Mouse (Mus musculus) mouse trophoblast stem cell (cell line): ENCODE data around the gene Utp4.
"Not testable (repeated sequence)": the region's sequence is repeated elsewhere in the genome, so short reads cannot be mapped to it uniquely, and the experiment has no call there.

Experiments
- in situ Hi-C, 2 experiments: fragments of 300-500 bp; cut with MseI, MboI; formaldehyde crosslinking; loops; 2 replicates in 1 of 2; 3 replicates in 1 of 2; pipeline ENCODE4 v1.15.1; 2025

The Utp4 gene

DNA sequence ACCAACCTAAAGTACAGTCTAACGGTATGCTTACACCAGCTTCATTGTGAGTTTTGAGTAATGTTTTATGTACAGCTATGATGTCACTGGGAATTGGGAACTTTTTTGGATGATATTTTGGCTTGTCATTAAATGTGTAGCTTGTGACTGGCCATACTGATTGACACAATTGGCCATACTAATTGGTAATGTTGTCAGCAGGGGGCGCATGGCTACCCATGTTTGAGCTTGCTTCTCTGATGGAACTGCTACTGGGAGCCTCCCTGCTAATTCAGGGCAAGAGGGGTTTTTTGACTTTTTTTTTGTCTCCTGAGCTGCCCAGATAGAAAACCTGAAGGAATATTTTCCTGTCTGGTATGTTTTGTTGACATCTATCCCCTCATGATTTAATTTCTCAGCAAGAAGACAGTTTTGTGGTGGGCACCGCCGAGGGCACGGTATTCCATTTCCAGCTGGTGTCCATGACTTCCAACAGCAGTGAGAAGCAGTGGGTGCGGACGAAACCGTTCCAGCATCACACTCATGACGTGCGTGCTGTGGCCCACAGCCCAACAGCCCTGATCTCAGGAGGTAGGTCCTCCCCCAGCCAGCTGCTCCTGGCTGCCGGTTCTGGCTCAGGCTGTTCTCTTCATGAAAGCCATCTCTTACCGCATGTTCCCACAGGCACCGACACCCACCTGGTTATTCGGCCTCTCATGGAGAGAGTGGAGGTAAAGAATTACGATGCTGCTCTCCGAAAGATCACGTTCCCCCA, 12.5 kb downstream of the Utp4 start:
- in situ Hi-C loops, result no loop called here

GRCm38 (mm10) chr8:106906635-106907034, 13.2 kb downstream of the Utp4 start:
- in situ Hi-C loops, result no loop called here

DNA sequence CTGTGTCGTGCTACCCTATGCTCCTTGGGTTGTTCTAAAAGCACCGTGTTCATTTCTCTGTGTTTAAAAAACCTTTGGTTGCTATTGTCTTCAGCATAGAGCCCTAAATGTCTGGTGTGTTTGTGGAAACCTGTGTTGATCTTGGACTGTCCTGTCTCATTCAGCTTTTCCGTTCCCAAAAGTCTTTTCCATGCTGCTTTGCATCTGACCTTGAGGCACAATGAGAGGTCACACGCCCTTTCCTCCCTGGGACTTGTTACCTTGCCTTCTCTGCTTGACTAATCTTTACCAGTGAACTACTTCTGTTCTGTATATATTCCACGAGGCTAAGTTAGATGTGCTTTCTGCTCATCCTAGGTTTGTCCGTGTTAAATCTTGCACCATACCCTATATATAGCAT, 14.0 kb downstream of the Utp4 start:
- in situ Hi-C loops, result no loop called here

- in situ Hi-C loops, result no loop called here
These were observed 14.9 kb downstream of the Utp4 start for GRCm38 (mm10) chr8:106908291-106908690.

DNA sequence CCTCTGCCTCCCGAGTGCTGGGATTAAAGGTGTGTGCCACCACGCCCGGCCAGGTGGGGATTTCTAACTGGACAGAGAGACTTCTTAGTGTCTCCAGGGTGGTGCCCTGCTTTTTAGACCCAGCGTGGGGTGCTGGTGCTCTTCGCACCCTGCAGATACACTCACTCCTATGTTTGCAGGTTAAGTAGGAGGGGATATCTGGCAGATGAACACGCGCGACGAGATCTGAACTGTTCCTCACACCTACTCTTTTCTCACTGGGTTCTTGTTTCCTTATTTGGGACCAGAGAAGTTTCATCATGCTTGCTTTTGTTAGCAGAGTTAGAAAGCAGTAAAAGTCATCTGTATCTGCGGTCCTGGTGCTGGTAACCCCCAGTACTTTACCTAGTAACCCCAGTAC, 20.2 kb downstream of the Utp4 start:
- in situ Hi-C loops, result no loop called here

DNA sequence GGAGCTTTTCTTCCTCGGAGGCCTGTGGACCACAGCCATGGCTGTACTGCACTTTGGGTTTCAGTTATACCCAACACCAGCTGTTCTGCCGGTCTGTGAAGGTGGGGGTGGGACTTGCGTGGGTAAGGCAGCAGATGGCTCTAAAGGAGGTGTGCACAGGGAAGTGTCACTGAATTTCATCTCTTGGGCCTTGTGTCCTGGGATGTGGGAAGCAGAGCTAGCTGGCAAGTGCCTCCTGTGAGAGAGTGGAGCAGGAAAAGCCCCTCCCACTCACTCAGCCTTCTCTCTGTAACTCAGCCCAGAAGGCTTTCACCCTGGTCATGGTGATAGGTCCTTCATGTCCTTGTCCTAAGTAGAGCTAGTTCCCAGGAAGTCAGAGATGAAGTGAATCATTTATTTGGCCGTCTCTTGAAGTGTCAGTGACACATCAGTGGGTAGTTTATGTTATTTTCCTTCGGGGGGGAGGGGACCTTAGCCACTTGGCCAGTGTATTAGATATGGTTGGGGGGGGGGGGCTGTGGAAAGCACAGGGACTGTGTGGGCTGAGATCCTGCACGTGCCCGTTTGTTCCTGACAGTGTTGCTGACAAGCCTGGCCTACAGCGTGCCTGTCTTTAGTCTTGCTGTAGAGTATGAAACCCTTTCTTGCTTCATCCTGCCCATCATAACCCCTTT, 26.4 kb downstream of the Utp4 start:
- in situ Hi-C loops, result no loop called here

DNA sequence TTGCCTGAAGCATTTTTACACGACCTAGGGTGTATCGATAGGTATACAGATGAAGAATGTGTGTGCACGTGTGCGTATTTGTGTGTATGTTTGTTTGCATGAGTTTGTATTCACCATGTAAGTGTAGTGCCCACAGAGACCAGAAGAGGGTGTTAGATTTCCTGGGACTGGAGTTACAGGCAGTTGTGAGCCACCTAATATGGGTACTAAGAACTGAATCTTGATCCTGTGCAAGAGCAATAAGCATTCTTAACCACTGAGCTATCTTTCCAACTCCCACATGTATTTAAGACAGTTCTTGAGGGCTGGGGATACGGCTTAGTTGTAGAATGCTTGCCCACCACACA, 26.9 kb downstream of the Utp4 start:
- in situ Hi-C loops, result no loop called here

DNA sequence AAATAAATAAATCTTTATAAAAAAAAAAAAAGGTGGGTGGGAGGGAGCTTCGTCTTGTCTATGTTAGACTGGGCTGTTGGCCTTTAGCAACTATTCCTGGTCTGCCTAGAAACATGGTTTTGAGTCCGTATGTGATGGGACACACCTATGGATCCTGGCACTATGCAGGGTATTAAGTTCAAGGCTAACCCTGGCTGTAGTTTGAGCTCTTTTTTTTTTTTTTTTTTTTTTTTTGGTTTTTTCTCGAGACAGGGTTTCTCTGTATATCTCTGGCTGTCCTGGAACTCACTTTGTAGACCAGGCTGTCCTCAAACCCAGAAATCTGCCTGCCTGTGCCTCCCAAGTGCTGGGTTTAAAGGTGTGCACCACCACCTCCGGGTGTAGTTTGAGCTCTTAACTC, 30.6 kb downstream of the Utp4 start:
- in situ Hi-C loops, result no loop called here

DNA sequence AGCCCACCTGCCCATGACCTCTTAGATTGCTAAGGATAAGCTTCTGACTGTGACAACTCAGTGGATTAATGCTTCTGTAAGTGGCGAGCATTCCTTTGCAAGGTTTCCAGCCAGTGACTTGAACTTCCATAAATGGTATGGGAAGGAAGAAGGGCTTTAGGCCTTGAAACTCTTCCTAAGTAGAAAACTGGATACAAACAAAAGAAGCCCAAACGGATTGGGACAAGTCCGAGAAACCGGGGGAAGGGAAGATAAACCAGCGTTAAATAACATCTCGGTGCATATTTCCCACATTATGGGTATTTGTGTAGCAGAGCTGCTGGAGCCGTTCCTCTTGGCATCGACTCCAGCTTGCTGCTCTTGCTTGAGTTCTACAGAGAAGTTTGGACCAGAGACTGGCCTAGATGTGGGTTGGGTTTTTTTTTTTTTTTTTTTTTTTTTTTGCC, 31.5 kb downstream of the Utp4 start:
- in situ Hi-C loops, result no loop called here

DNA sequence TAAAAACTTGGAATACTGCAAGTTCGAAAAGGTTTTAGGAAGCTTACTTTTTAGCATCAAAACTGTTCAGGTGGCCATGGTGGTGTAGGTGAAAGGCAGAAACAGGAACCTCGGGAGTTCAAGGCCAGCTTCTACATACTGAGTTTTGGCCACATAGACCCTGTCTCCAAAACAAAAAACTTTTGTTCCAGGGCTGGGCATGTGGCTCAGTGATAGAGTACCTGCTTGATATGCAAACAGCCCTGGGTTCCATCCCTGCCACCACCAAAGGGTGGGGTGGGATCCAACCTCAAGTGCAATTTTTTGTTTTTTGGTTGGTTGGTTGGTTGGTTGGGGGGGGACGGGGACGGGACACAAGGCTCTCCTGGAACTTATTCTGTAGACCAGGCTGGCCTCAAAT, 32.0 kb downstream of the Utp4 start:
- in situ Hi-C loops, result no loop called here

GRCm38 (mm10) chr8:106927247-106927646, 33.8 kb downstream of the Utp4 start:
- in situ Hi-C loops, result no loop called here

- in situ Hi-C loops, result not testable (repeated sequence)
These were observed 34.7 kb downstream of the Utp4 start for GRCm38 (mm10) chr8:106928182-106928581.

GRCm38 (mm10) chr8:106929155-106929913, 35.9 kb downstream of the Utp4 start:
- in situ Hi-C loops, result no loop called here

DNA sequence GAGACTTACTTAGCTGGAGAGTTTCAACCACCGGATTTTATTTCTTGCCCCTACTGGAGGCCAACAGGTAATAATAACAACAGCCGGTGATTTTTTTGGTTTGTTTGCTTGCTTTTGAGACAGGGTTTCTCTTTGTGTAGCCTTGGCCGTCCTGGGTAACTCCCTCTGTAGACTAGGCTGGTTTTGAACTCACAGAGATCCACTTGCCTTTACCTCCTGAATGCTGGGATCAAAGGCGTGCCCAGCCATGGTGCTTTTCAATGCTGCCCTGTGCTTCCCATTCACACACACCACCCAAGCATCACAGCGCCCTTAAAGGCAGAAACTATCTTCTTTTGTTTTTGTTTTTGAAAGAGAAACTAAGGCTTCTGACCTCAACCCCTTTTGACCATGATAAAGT, 36.5 kb downstream of the Utp4 start:
- in situ Hi-C loops, result no loop called here

DNA sequence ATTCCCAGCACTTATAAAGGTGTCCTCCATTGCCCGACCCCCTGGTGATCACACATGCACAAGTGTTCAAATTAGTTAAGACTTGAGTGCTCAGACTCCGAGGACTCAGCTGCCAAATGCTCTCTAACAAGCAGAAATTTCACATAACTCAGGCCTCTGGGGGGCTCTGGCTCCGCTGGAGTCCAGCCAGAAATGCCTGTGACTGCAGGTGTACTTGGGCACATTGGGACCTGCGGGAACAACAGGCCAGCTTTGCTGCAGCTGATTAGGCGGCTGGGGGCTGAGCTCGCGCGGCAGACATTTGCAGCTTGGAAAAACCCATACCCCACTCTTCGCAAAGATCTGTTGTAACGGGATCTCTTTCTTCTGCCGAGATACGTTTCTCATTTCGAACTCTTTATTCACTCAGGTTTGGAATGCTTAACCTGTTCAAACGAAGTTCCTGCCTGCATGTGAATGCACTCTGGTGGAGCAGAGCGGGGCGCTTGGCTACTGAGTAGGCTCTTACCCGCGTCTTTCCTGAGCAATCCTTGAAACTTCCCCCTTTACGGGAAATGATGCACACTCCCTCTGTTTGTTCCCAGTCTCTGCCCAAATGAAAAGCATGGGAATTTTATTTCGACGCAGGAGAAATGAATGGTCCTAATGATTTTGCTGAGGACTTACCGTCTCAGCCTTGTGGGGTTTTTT, 39.1 kb downstream of the Utp4 start:
- in situ Hi-C loops, result no loop called here

DNA sequence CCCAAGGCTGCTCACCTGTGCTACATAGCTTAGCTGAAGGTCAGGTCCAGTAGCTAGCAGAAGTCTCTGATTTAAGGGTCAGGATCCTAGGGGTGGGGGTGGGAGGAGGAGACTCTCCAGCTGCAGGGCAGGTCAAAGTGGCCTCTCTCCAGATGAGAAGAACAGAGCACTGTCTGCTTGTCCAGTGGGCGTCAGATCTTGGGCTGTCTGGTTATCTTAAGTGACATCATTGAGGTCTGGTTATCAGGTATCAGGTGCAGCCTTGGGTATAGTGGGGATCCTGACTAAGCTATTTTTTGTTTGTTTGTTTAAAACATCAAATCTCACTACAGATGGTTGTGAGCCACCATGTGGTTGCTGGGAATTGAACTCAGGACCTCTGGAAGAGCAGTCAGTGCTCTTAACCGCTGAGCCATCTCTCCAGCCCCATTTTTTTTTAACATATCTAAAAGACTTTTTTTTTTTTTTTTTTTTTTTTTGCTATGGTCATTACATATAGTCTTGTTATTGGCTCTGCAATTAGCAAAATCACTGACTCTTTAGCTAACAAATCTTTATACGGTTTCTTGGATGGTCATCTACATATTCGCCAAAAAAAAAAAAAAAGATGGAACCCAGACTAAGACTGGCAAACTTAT, 40.2 kb downstream of the Utp4 start:
- in situ Hi-C loops, result no loop called here

GRCm38 (mm10) chr8:106934226-106934977, 41.0 kb downstream of the Utp4 start:
- in situ Hi-C loops, result no loop called here

DNA sequence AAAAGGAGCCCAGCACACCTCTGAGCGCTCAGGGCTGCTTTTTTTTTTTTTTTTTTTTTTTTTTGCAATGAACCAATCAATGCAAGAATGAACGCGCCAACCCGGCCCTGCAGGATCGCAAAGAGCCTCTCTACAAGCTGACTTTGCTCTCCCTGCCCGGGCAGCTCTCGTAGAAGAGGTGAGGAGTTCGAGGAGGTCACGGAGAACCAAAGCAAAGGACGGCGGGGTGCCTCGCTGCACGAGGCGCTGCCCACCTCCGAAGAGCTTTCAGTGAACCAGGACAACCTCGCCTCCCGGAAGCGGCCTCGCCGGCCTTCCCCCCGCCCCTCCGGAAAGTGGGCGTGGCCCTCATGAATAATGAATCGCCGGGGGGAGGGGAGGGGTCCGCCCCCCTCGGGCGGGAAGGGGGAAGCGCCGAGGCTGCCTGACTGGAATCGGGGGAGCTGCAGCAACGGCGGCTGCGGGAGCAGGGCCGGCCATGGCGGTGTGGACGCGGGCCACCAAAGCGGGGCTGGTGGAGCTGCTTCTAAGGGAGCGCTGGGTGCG, 42.0 kb downstream of the Utp4 start, which contains the start of gene Sntb2:
Sntb2 (plus strand) TSS at position 427 of the 546 bp plus-strand sequence.
- in situ Hi-C loops, result no loop called here

- in situ Hi-C loops, result no loop called here
These were observed 42.6 kb downstream of the Utp4 start for GRCm38 (mm10) chr8:106935899-106936477.

DNA sequence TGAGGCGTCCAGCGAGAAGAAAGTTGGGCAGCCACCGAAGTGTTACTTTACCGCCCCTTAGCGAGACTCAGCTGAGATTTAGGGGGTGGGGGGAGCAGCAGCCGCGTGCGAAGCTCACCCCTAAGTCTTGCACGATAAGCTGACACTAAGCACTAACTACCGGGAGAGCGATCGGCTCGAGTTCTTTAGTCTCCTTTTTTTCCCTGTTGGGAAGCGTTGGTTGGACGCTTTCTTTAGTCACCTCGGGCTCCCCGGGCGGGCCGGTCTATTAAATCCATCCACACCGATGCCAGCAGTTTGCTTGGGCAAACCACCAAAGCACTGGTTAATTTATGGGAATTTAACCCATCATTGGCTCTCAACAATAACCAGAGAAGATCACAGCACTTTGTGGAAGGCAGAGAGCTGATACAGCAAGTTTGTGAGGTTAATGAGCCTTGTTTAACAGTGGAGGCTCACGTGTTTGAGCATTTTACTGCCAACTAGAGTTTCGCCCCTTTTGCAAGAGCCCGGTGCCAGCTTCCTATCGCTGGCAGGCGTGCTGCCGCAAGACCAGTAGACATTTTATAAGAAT, 43.1 kb downstream of the Utp4 start:
- in situ Hi-C loops, result no loop called here
